Mouse (Mus musculus): ENCODE data around the gene Lonp2.

Lonp2 gene

DNA sequence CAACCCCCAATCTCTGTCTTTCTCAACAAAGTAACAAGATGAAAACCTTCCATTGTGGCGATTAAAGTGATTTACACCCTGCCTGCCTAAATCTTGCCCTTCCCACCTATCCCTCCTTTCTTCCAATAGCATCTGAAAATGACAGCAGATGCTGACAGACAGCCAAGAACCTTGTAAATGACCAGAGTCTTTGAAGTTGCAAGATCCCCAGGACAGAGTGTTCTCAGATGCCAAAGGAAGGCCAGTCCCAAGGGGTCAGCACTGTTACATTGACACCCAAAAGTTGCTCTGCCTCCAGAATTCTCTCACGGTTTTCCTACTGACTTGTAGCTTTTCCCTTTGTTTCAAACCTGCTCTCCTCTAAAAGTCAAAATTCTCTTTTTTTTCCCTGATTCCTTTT lies 126.0 kb downstream of the Lonp2 start:
- no peak for DNase-seq (ENCODE audit: low spot score)

DNA sequence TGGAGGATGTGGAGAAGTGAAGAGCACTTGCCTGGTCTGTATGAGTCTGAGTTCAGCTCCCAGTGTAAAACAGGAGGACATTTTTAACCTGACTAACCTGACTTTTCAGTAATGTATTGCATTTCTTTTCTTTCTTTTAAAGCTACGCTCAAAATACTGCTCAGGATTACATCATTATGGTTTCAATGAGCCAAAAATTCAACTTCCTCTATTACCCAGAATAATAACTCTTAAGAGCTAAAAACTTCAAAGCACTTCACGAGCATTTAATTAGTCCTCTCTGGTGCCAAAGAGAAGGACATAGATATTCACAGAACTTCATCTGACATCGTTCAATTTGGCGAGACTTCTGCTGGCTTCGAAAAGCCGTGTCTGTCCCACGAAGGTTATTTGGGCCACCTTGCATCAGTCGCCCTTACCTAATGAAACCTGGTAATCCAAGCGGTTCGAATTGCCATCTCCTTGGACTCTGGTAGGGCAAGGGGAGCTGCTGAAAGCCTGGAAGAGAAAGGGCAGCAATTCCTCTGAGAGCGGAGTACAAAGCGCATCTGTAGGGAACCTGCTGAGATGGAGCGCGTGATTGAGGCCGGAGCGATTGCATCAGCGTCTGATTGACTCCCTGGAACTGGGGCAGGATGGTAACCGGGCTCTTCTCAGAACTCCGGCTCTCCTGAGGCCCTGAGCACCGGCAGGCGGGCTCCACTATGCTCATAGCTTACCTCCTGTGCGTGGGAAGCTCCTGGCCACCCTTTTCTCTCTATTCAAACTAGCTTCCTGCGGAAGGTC lies 133.3 kb downstream of the Lonp2 start:
- DNase-seq (ENCODE audit: low spot score): peak; percentile 56

DNA sequence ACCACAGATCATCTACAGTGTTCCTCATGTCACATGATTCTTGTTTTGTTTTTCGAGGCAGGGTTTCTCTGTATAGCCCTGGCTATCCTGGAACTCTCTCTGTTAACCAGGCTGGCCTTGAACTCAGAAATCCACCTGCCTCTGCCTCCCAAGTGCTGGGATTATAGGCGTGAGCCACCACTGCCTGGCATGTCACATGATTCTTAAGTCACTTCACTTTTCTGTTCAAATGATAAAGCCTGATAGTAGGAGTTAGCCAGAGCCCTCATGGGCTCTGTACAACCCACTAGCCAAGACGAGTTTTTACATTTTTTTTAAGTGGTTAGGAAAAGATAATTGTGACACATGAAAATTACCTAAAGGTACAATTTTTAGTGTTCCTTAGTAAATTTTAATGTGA lies 134.8 kb downstream of the Lonp2 start:
- DNase-seq (ENCODE audit: low spot score): no peak

- no peak for DNase-seq (ENCODE audit: low spot score)
These were observed 135.2 kb downstream of the Lonp2 start for GRCm38 (mm10) chr8:86759090-86759491.

DNA sequence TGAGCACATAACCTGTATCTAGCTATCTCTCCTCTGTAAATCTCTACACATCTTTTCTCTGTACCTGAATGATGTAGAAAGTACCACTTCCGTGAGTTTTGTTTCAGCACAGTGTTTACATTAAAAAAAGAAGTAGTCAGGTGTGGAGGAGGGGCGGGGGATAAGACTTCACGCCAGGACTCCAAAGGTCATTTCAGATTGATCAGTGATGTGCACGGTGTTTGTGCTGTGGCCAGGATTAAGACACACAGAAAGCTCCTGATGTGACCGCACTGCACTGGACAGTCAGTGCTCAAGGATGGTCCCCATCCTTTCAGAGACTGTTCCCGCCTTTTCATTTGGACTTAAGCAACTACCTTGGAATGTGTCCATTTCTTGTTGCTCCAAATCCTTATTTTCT lies 136.9 kb downstream of the Lonp2 start:
- no peak for DNase-seq (ENCODE audit: low spot score)

- DNase-seq (ENCODE audit: low spot score): no peak
These were observed 139.0 kb downstream of the Lonp2 start for GRCm38 (mm10) chr8:86762806-86763205.

DNA sequence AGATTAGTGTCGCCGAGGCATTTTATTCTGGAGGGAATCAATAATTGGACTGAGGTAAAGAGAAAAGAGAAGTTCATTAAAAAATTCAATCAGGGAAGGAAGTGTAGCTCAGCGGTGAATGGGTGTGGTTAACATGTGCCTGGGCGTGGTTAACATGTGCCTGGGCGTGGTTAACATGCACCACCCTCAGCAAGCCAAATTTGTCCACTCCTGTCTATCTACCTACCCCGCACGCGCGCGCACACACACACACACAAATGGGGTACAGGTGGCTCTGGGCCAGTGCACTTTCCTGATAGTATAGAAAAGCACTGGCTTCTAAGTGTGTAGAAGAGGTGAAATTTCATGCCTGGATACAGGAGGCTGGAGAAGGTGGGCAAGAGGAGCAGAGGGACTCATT lies 141.3 kb downstream of the Lonp2 start:
- no peak for DNase-seq (ENCODE audit: low spot score)

DNA sequence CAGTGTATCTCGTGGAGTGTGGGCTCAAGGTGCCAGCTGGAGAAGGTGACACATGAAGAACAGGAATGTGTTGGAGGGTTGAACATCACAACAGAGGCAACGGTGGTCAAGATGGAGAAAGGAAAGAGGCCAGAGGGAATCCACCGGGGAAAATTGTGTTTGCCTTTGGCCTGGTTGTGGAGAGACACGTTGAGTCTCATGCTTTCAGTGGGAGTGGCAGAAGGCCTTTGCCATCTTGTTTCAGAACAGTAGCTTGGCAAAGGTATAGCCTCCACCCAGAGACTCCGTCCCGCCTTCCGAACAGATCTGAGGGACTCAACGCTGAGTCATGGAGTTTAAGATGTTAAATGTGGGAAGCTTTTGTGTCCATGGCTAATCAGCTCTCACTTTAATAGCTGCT lies 141.8 kb downstream of the Lonp2 start:
- no peak for DNase-seq (ENCODE audit: low spot score)

DNA sequence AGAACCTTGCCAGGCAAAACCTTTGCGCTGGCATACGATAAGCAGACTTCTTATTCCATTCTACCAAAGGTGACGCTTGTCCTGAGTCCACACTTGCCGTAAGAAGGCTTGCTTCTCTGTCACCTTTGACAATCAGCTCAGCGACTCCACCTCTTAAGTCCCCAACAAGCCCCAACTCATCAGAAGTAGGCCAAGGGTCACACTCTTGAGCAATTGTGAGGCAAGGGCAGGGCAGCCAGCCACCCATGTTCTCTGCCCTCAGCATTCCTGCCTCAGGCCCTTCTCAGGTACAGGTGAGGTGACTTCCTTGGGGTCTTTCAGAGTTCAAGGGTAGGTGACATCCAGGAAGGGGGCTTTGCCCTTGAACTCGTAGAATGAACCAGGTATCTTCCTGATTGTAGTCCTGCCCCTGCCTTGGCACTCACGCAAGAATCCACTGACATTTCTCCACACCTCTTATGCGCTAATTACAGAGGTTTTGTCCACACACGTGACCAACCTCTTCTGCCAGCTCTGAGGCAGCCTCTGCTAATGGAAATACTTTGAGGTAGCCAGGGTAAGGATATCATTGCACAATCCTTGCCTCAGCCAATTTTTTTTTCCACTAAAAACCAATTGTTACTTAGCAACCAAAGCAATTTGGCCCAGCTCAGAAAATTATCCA lies 142.8 kb downstream of the Lonp2 start:
- DNase-seq (ENCODE audit: low spot score): no peak

GRCm38 (mm10) chr8:86768499-86768898 lies 144.7 kb downstream of the Lonp2 start:
- peak; percentile 57 for DNase-seq (ENCODE audit: low spot score)

DNA sequence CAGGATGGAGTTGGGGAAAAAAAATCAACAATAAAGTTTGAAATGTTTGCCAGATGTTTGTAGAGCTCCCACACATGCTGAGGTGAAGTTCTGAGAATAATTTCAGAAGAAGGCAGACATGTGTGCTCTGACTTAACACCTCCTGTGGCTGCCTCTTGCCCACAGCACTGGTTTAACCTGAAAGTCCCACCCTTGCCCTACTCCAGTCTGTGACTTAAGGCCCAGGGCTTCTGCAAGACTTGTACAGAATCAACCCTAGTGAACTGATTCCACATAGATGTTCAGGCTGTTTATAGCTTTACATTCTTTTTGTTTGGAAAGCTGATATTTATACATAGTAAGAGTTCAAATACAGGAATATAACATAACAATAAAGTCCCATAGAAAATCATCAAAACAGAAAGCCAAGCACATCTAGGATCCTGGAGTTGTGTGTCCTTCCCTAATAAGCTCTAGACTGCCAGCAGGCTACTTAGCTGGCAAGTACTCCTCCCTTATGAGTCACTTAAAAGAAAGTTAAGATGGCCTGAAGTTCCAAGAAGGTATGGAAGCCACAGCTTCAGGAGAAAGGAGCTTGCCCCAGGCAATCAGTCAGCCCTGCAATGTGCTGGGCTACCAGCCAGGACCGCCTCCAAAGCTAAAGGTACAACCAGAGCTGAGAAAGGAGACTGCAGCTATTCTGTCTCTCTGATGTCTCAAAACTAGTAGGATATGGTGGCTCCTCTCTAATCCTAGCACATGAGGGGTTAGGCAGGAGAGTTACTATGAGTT lies 146.3 kb downstream of the Lonp2 start:
- no peak for DNase-seq (ENCODE audit: low spot score)
